Mouse (Mus musculus): ENCODE measurements at regions not wholly inside any gene's neighbourhood (a gene's known extent, or its start where the extent isn't known, plus 50 kb on each side); places are given as distances from the start of the nearest gene placed in this dataset.

- no peak overlapping the region for H3K4me3 ChIP-seq (ENCODE audit: low read depth, low read length)
- no peaks in the 10 kb centered on the region for H3K27me3 ChIP-seq (replicated peaks; ENCODE audit: insufficient read depth, low read length)
- no peaks in the 10 kb centered on the region for H3K9me3 ChIP-seq (ENCODE audit: low read length)
- DNase-seq (ENCODE audit: low spot score) (no peak), ATAC-seq (no peak)
- 10% methylated on average over 3 of the region's 3 CpGs for WGBS
- H3K9ac ChIP-seq (replicated peaks; ENCODE audit: low read depth) = no peak overlapping the region
- TF ChIP-seq CTCF (IDR thresholded peaks at IDR 0.05) (no peak), EP300 (IDR thresholded peaks at IDR 0.05) (no peak)
- no peaks in the 10 kb centered on the region for H3K36me3 ChIP-seq (ENCODE audit: insufficient read depth, low read length)
- no peaks in the 10 kb centered on the region for H3K4me1 ChIP-seq (ENCODE audit: insufficient read depth, low read depth, low read length)
- H3K4me2 ChIP-seq (replicated peaks; ENCODE audit: low read depth, low read length) = no peak overlapping the region
- no peak overlapping the region for H3K27ac ChIP-seq (ENCODE audit: low read length)
These were observed 134.3 kb downstream of the Moxd1 start for GRCm38 (mm10) chr10:24357636-24358035.

GRCm38 (mm10) chr10:24361424-24361823 lies 138.1 kb downstream of the Moxd1 start:
- H3K4me2 ChIP-seq (replicated peaks; ENCODE audit: low read depth, low read length) = no peak overlapping the region
- 58% methylated on average over 3 of the region's 3 CpGs for WGBS
- no peaks in the 10 kb centered on the region for H3K36me3 ChIP-seq (ENCODE audit: insufficient read depth, low read length)
- H3K4me1 ChIP-seq (ENCODE audit: insufficient read depth, low read depth, low read length) = no peaks in the 10 kb centered on the region
- TF ChIP-seq CTCF (IDR thresholded peaks at IDR 0.05) (no peak), EP300 (IDR thresholded peaks at IDR 0.05) (no peak)
- ATAC-seq (no peak), DNase-seq (ENCODE audit: low spot score) (no peak)
- H3K9me3 ChIP-seq (ENCODE audit: low read length) = no peaks in the 10 kb centered on the region
- no peak overlapping the region for H3K4me3 ChIP-seq (ENCODE audit: low read depth, low read length)
- no peak overlapping the region for H3K27ac ChIP-seq (ENCODE audit: low read length)
- H3K9ac ChIP-seq (replicated peaks; ENCODE audit: low read depth) = no peak overlapping the region
- no peaks in the 10 kb centered on the region for H3K27me3 ChIP-seq (replicated peaks; ENCODE audit: insufficient read depth, low read length)

- Histone ChIP-seq H3K4me2 (replicated peaks; ENCODE audit: low read depth, low read length) (no peak overlapping the region), H3K4me1 (ENCODE audit: insufficient read depth, low read depth, low read length) (no peaks in the 10 kb centered on the region), H3K9me3 (ENCODE audit: low read length) (no peaks in the 10 kb centered on the region), H3K9ac (replicated peaks; ENCODE audit: low read depth) (no peak overlapping the region), H3K27me3 (replicated peaks; ENCODE audit: insufficient read depth, low read length) (no peaks in the 10 kb centered on the region), H3K4me3 (ENCODE audit: low read depth, low read length) (no peak overlapping the region), H3K36me3 (ENCODE audit: insufficient read depth, low read length) (no peaks in the 10 kb centered on the region), H3K27ac (ENCODE audit: low read length) (no peak overlapping the region)
- WGBS = 68% methylated on average over 5 of the region's 5 CpGs
- no peak for DNase-seq (ENCODE audit: low spot score)
- TF ChIP-seq EP300 (IDR thresholded peaks at IDR 0.05) (no peak), CTCF (IDR thresholded peaks at IDR 0.05) (no peak)
- no peak for ATAC-seq
These were observed 142.1 kb downstream of the Moxd1 start for GRCm38 (mm10) chr10:24365369-24365768.

GRCm38 (mm10) chr10:24367010-24367409 lies 143.7 kb downstream of the Moxd1 start:
- no peaks in the 10 kb centered on the region for H3K9me3 ChIP-seq (ENCODE audit: low read length)
- TF ChIP-seq CTCF (IDR thresholded peaks at IDR 0.05) (no peak), EP300 (IDR thresholded peaks at IDR 0.05) (no peak)
- ATAC-seq (no peak), DNase-seq (ENCODE audit: low spot score) (no peak)
- no peak overlapping the region for H3K9ac ChIP-seq (replicated peaks; ENCODE audit: low read depth)
- no peaks in the 10 kb centered on the region for H3K36me3 ChIP-seq (ENCODE audit: insufficient read depth, low read length)
- 80% methylated on average over 5 of the region's 5 CpGs for WGBS
- no peak overlapping the region for H3K4me3 ChIP-seq (ENCODE audit: low read depth, low read length)
- no peaks in the 10 kb centered on the region for H3K27me3 ChIP-seq (replicated peaks; ENCODE audit: insufficient read depth, low read length)
- H3K4me2 ChIP-seq (replicated peaks; ENCODE audit: low read depth, low read length) = no peak overlapping the region
- H3K4me1 ChIP-seq (ENCODE audit: insufficient read depth, low read depth, low read length) = no peaks in the 10 kb centered on the region
- H3K27ac ChIP-seq (ENCODE audit: low read length) = no peak overlapping the region

GRCm38 (mm10) chr10:24373957-24374356 lies 150.6 kb downstream of the Moxd1 start:
- Histone ChIP-seq H3K36me3 (ENCODE audit: insufficient read depth, low read length) (no peaks in the 10 kb centered on the region), H3K27ac (ENCODE audit: low read length) (no peak overlapping the region), H3K4me3 (ENCODE audit: low read depth, low read length) (no peak overlapping the region), H3K9me3 (ENCODE audit: low read length) (no peaks in the 10 kb centered on the region), H3K9ac (replicated peaks; ENCODE audit: low read depth) (no peak overlapping the region), H3K4me1 (ENCODE audit: insufficient read depth, low read depth, low read length) (no peaks in the 10 kb centered on the region; the same call in 1 of the 2 replicates), H3K4me2 (replicated peaks; ENCODE audit: low read depth, low read length) (no peak overlapping the region), H3K27me3 (replicated peaks; ENCODE audit: insufficient read depth, low read length) (no peaks in the 10 kb centered on the region)
- DNase-seq (ENCODE audit: low spot score) (peak; percentile 41), ATAC-seq (no peak)
- TF ChIP-seq EP300 (IDR thresholded peaks at IDR 0.05) = no peak
- no peak for TF ChIP-seq CTCF (IDR thresholded peaks at IDR 0.05)
- 18% methylated on average over 6 of the region's 6 CpGs for WGBS

GRCm38 (mm10) chr10:24379291-24379690 lies 156.0 kb downstream of the Moxd1 start:
- DNase-seq (ENCODE audit: low spot score) = peak; percentile 14
- no peak for ATAC-seq
- Histone ChIP-seq H3K4me2 (replicated peaks; ENCODE audit: low read depth, low read length) (no peak overlapping the region), H3K36me3 (ENCODE audit: insufficient read depth, low read length) (no peaks in the 10 kb centered on the region), H3K9ac (replicated peaks; ENCODE audit: low read depth) (no peak overlapping the region), H3K4me3 (ENCODE audit: low read depth, low read length) (no peak overlapping the region), H3K9me3 (ENCODE audit: low read length) (no peaks in the 10 kb centered on the region), H3K4me1 (ENCODE audit: insufficient read depth, low read depth, low read length) (peaks cover 3% of the 10 kb centered on the region; the same call in 1 of the 2 replicates), H3K27ac (ENCODE audit: low read length) (no peak overlapping the region), H3K27me3 (replicated peaks; ENCODE audit: insufficient read depth, low read length) (no peaks in the 10 kb centered on the region)
- TF ChIP-seq EP300 (IDR thresholded peaks at IDR 0.05) (no peak), CTCF (IDR thresholded peaks at IDR 0.05) (no peak)
- WGBS = 28% methylated on average over 5 of the region's 5 CpGs
